Mouse (Mus musculus): ENCODE data around the gene Tmem51.

DNA sequence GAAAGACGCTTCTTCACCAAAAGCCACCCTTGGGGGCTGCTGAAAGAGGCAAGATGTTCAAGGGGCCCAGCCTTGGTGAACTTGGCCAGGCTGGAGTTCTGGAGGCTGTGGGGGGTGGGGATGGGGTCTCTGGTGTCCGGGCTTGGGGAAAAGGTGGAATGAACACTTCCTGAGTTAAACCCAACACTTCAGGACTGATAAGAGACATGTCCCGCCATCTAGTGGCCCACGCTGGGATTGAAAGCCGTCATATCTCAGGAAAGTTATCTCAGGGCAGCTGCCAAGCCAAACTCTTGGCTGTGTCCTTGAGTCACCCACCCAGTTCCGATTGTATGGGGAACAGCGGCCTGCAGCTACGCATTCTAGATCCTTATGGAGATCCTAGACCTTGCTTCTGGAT lies 14.2 kb upstream of the Tmem51 start:
- TF ChIP-seq CTCF (IDR thresholded peaks at IDR 0.05; ENCODE audit: low read depth, low read length), result peak; percentile 83
- no peak for TF ChIP-seq POLR2A (IDR thresholded peaks at IDR 0.05; ENCODE audit: extremely low read depth, insufficient read depth, low read length)
